Mouse (Mus musculus) CH12F3 (cell line): ENCODE results near the gene Nfatc3.

ENCODE experiments used
- in situ Hi-C: fragments of 300-500 bp; cut with MboI; formaldehyde crosslinking; loops from 2 replicates; pipeline ENCODE4 v1.14.3; 2020; ENCODE audit warnings: low sequenced_read_pairs

The Nfatc3 gene

DNA sequence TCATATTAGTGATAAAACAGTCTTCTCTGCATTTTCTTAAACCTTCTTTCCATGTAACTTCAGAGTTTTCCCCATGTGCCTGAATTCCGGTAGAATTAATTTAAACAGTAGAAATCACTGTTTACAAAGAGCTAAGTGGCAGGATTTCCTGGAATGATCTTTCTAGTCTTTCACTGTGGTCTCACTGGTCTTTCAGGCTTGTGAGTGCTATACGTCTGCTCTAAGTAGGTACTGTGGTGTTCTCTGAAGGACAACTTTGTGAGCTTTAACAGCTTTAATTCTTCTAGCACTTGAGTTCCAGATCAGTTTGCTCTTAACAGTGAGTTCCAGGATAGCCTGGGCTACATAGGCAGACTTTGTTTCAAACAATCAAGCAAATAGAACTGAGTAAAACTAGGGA, 119.8 kb downstream of the Nfatc3 start:
- in situ Hi-C loops: no loop called here
